Mouse (Mus musculus) stomach, postnatal 0 days (tissue): ENCODE measurements at regions not wholly inside any gene's neighbourhood (a gene's known extent, or its start where the extent isn't known, plus 50 kb on each side); places are given as distances from the start of the nearest gene placed in this dataset.

ENCODE experiments used
- ATAC-seq: fragments of 200-750 bp; cut with Nextera tagmentation; 2 replicates; pipeline ENCODE4 v1.8.0; 2017; ENCODE audit not compliant: low FRiP score, low TSS enrichment
- DNase-seq: peaks from one replicate; pipeline ENCODE4 v3.0.0-alpha.2; 2016; ENCODE audit warnings: low spot score
- H3K27ac ChIP-seq: fragments of 300-500 bp; sonication (generic); replicated peaks from 2 replicates; pipeline ENCODE4 v1.5.1; 2014; ENCODE audit warnings: mild to moderate bottlenecking, control low read depth
- H3K27me3 ChIP-seq: fragments of 300-500 bp; sonication (generic); 2 replicates; pipeline ENCODE4 v1.6.1; 2014; ENCODE audit warnings: low read length; ENCODE audit not compliant: control insufficient read depth, insufficient read depth
- H3K36me3 ChIP-seq: fragments of 300-500 bp; sonication (generic); 2 replicates; pipeline ENCODE4 v1.6.1; 2014; ENCODE audit warnings: low read length, mixed read lengths; ENCODE audit not compliant: control insufficient read depth, insufficient read depth
- H3K4me1 ChIP-seq: fragments of 300-500 bp; sonication (generic); replicated peaks from 2 replicates; pipeline ENCODE4 v1.6.1; 2014; ENCODE audit warnings: antibody characterized with exemption; ENCODE audit not compliant: control insufficient read depth, insufficient read depth
- H3K4me2 ChIP-seq: fragments of 300-500 bp; sonication (generic); replicated peaks from 2 replicates; pipeline ENCODE4 v1.6.1; 2014; ENCODE audit warnings: low read depth, mild to moderate bottlenecking, control low read depth, moderate library complexity
- H3K4me3 ChIP-seq: fragments of 300-500 bp; sonication (generic); 2 replicates; pipeline ENCODE4 v1.5.1; 2014; ENCODE audit warnings: low read depth, low read length, control low read depth
- H3K9ac ChIP-seq: fragments of 300-500 bp; sonication (generic); 2 replicates; pipeline ENCODE4 v1.6.1; 2014; ENCODE audit warnings: mild to moderate bottlenecking, low read length, control low read depth, mixed read lengths
- H3K9me3 ChIP-seq: fragments of 300-500 bp; sonication (generic); 2 replicates; pipeline ENCODE4 v1.6.1; 2016; ENCODE audit warnings: low read length; ENCODE audit not compliant: control insufficient read depth
- CTCF ChIP-seq: IDR thresholded peaks from 2 replicates; pipeline ENCODE4 v1.5.1; 2016; ENCODE audit warnings: antibody characterized with exemption, low read depth, mild to moderate bottlenecking, moderate library complexity
- EP300 ChIP-seq: optimal IDR thresholded peaks from 2 replicates; pipeline ENCODE3; 2016; ENCODE audit warnings: antibody characterized with exemption
- WGBS: fragments of 180-500 bp; shearing (Covaris S2); extraction: QIAGEN DNeasy Blood & Tissue Kit; methylation state at CpG from one replicate; pipeline ENCODE4 v1.1.7; 2014; 5-methylcytosine and 5-hydroxymethylcytosine counted together

GRCm38 (mm10) chr12:54456731-54457130 lies 199.6 kb downstream of the Sptssa start:
- H3K4me3 ChIP-seq, result no peak overlapping the region
- H3K27me3 ChIP-seq, result no peaks in the 10 kb centered on the region
- WGBS, result 91% methylated on average over 8 of the region's 8 CpGs
- H3K4me2 ChIP-seq, result no peak overlapping the region
- H3K9ac ChIP-seq, result no peak overlapping the region
- H3K27ac ChIP-seq, result no peak overlapping the region
- TF ChIP-seq CTCF, result no peak
- no peak for TF ChIP-seq EP300
- no peaks in the 10 kb centered on the region for H3K36me3 ChIP-seq
- DNase-seq (no peak), ATAC-seq (no peak)
- 0 out of 2 replicates have a peak, but pooled peaks cover 2% of the 10 kb centered on the region for H3K4me1 ChIP-seq
- H3K9me3 ChIP-seq, result no peaks in the 10 kb centered on the region

GRCm38 (mm10) chr12:54454606-54455005 lies 201.8 kb downstream of the Sptssa start:
- 70% methylated on average over 10 of the region's 10 CpGs for WGBS
- H3K4me1 ChIP-seq, result peaks cover 4% of the 10 kb centered on the region; the same call in 1 of the 2 replicates
- no peak for ATAC-seq

GRCm38 (mm10) chr12:54453343-54453742 lies 203.0 kb downstream of the Sptssa start:
- no peaks in the 10 kb centered on the region for H3K9me3 ChIP-seq
- 38% methylated on average over 4 of the region's 4 CpGs for WGBS
- TF ChIP-seq CTCF (no peak), EP300 (no peak)
- DNase-seq (no peak), ATAC-seq (no peak)
- peaks cover 4% of the 10 kb centered on the region; the same call in 1 of the 2 replicates for H3K4me1 ChIP-seq
- H3K4me2 ChIP-seq, result no peak overlapping the region
- no peaks in the 10 kb centered on the region for H3K27me3 ChIP-seq
- no peak overlapping the region for H3K27ac ChIP-seq
- H3K4me3 ChIP-seq, result no peak overlapping the region
- H3K9ac ChIP-seq, result no peak overlapping the region
- H3K36me3 ChIP-seq, result no peaks in the 10 kb centered on the region

More at GRCm38 (mm10) chr12:54454606-54455005, 201.8 kb downstream of the Sptssa start:
- Histone ChIP-seq H3K4me3 (no peak overlapping the region), H3K4me2 (no peak overlapping the region), H3K9me3 (no peaks in the 10 kb centered on the region), H3K36me3 (no peaks in the 10 kb centered on the region), H3K27ac (no peak overlapping the region), H3K9ac (no peak overlapping the region), H3K27me3 (no peaks in the 10 kb centered on the region)
- TF ChIP-seq CTCF, result no peak
- TF ChIP-seq EP300, result no peak
- DNase-seq, result no peak

- H3K27ac ChIP-seq, result no peak overlapping the region
- no peak for ATAC-seq
- H3K4me2 ChIP-seq, result no peak overlapping the region
- no peaks in the 10 kb centered on the region for H3K9me3 ChIP-seq
- no peak overlapping the region for H3K9ac ChIP-seq
- no peak for DNase-seq
- H3K4me1 ChIP-seq, result peaks cover 4% of the 10 kb centered on the region; the same call in 1 of the 2 replicates
- no peaks in the 10 kb centered on the region for H3K36me3 ChIP-seq
- no peak overlapping the region for H3K4me3 ChIP-seq
- TF ChIP-seq EP300, result no peak
- no peak for TF ChIP-seq CTCF
- WGBS, result 76% methylated on average over 10 of the region's 10 CpGs
- H3K27me3 ChIP-seq, result no peaks in the 10 kb centered on the region
These were observed 206.0 kb downstream of the Sptssa start for GRCm38 (mm10) chr12:54450369-54450768.

- Histone ChIP-seq H3K9me3 (no peaks in the 10 kb centered on the region), H3K27ac (no peak overlapping the region), H3K4me3 (no peak overlapping the region), H3K27me3 (no peaks in the 10 kb centered on the region), H3K4me2 (no peak overlapping the region), H3K36me3 (no peaks in the 10 kb centered on the region), H3K4me1 (peaks cover 7% of the 10 kb centered on the region; the same call in 1 of the 2 replicates), H3K9ac (no peak overlapping the region)
- no peak for TF ChIP-seq EP300
- TF ChIP-seq CTCF, result no peak
- WGBS, result 70% methylated on average over 2 of the region's 2 CpGs
- DNase-seq (no peak), ATAC-seq (no peak)
These were observed 208.2 kb downstream of the Sptssa start for GRCm38 (mm10) chr12:54448221-54448620.

- DNase-seq (no peak), ATAC-seq (no peak)
- WGBS, result 60% methylated on average over 3 of the region's 3 CpGs
- no peak overlapping the region for H3K4me2 ChIP-seq
- no peak overlapping the region for H3K9ac ChIP-seq
- no peaks in the 10 kb centered on the region for H3K9me3 ChIP-seq
- H3K36me3 ChIP-seq, result no peaks in the 10 kb centered on the region
- H3K27me3 ChIP-seq, result no peaks in the 10 kb centered on the region
- TF ChIP-seq CTCF, result no peak
- TF ChIP-seq EP300, result no peak
- no peak overlapping the region for H3K4me3 ChIP-seq
- H3K27ac ChIP-seq, result no peak overlapping the region
- H3K4me1 ChIP-seq, result peaks cover 7% of the 10 kb centered on the region; the same call in 1 of the 2 replicates
These were observed 209.0 kb downstream of the Sptssa start for GRCm38 (mm10) chr12:54447354-54447753.
